Mouse (Mus musculus) heart, postnatal 0 days (tissue): ENCODE measurements at regions not wholly inside any gene's neighbourhood (a gene's known extent, or its start where the extent isn't known, plus 50 kb on each side); places are given as distances from the start of the nearest gene placed in this dataset.

ENCODE experiments used
- CTCF ChIP-seq: IDR thresholded peaks from 2 replicates; pipeline ENCODE4 v1.5.1; 2016; ENCODE audit warnings: antibody characterized with exemption, control low read depth, low read depth
- EP300 ChIP-seq: IDR thresholded peaks from 2 replicates; pipeline ENCODE4 v1.6.1; 2016; ENCODE audit warnings: antibody characterized with exemption, low read depth

- no peak for TF ChIP-seq CTCF
- TF ChIP-seq EP300 = no peak
Measured at GRCm38 (mm10) chr10:15373571-15373970, 655.6 kb upstream of the Gje1 start.
